Mouse (Mus musculus): Measurements from ENCODE around the gene Ntm.
A peak's percentile ranks its signal among the peaks of the same experiment; 100 is the strongest.

DNA sequence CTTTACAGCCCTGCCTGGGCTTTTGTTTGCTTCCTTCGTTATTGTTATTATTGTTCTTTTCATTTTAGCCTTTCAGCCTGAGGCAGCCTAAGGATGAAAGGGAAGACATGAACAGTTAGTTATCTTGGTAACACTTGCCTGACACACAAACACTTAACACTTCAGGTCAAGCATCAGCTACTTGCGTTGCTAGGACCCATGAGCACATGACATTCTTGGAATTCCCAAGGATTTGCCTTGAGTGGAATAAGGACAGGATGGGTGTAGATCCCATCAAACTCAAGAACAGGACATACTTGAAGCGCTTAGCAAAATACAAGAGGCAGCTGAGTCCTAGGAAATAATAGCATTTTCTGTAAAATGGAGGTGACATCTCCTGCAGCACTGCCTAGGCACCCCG lies 186.4 kb downstream of the Ntm start:
- TF ChIP-seq EP300 (IDR thresholded peaks at IDR 0.05) (peak; percentile 68), CTCF (IDR thresholded peaks at IDR 0.05) (no peak)
